Mouse (Mus musculus) midbrain, postnatal 0 days (tissue): ENCODE data around the gene Jdp2. TPM values are rescaled to one million over a fixed set of nuclear protein-coding genes. Genes with fewer than 3 reads are reported as not detected.

Source experiments
- ATAC-seq: fragments of 200-750 bp; cut with Nextera tagmentation; 2 replicates; pipeline ENCODE4 v1.8.0; 2017; ENCODE audit warnings: moderate number of reproducible peaks, mild to moderate bottlenecking, moderate TSS enrichment, moderate library complexity; ENCODE audit not compliant: low FRiP score
- DNase-seq: peaks from one replicate; pipeline ENCODE4 v3.0.0-alpha.2; 2015; ENCODE audit warnings: low spot score
- H3K27ac ChIP-seq: fragments of 300-500 bp; sonication (generic); 2 replicates; pipeline ENCODE4 v1.5.1; 2014; ENCODE audit warnings: low read depth, mild to moderate bottlenecking, low read length, mixed read lengths
- H3K27me3 ChIP-seq: fragments of 300-500 bp; sonication (generic); 2 replicates; pipeline ENCODE4 v1.6.1; 2014; ENCODE audit warnings: low read length, control low read depth, mixed read lengths; ENCODE audit not compliant: insufficient read depth
- H3K36me3 ChIP-seq: fragments of 300-500 bp; sonication (generic); 2 replicates; pipeline ENCODE4 v1.6.1; 2014; ENCODE audit warnings: low read length, control low read depth, mixed read lengths; ENCODE audit not compliant: insufficient read depth
- H3K4me1 ChIP-seq: fragments of 300-500 bp; sonication (generic); 2 replicates; pipeline ENCODE4 v1.6.1; 2014; ENCODE audit warnings: mild to moderate bottlenecking, control low read depth, antibody characterized with exemption, low read length, mixed read lengths; ENCODE audit not compliant: insufficient read depth
- H3K4me2 ChIP-seq: fragments of 300-500 bp; sonication (generic); 2 replicates; pipeline ENCODE4 v1.6.1; 2014; ENCODE audit warnings: low read depth, mild to moderate bottlenecking, low read length, mixed read lengths; ENCODE audit not compliant: poor library complexity, severe bottlenecking
- H3K4me3 ChIP-seq: fragments of 300-500 bp; sonication (generic); 2 replicates; pipeline ENCODE4 v1.5.1; 2014; ENCODE audit warnings: low read depth, mild to moderate bottlenecking, low read length, moderate library complexity
- H3K9ac ChIP-seq: fragments of 300-500 bp; sonication (generic); replicated peaks from 2 replicates; pipeline ENCODE4 v1.6.1; 2014; ENCODE audit warnings: mild to moderate bottlenecking, low read length, moderate library complexity, mixed read lengths; ENCODE audit not compliant: poor library complexity, severe bottlenecking
- H3K9me3 ChIP-seq: fragments of 300-500 bp; sonication (generic); 2 replicates; pipeline ENCODE4 v1.6.1; 2016; ENCODE audit warnings: low read length, control low read depth
- CTCF ChIP-seq: IDR thresholded peaks from 2 replicates; pipeline ENCODE4 v1.5.1; 2016; ENCODE audit warnings: antibody characterized with exemption, mild to moderate bottlenecking
- WGBS: fragments of 180-500 bp; shearing (Covaris S2); extraction: QIAGEN DNeasy Blood & Tissue Kit; methylation state at CpG from one replicate; pipeline ENCODE4 v1.1.7; 2014; 5-methylcytosine and 5-hydroxymethylcytosine counted together
- polyA plus RNA-seq: library from polyadenylated mRNA; unstranded; fragments of >200 nt; fragmentation: Nextera tagmentation; extraction: Ambion mirVana; gene quantifications from 2 replicates; pipeline ENCODE4 v1.2.1, GENCODE M21; 2015
- total RNA-seq: library from RNA; depleted of rRNA; stranded (reverse); fragments of >200 nt; gene quantifications from 2 replicates; pipeline ENCODE4 v1.2.3, GENCODE M21; 2014; rRNA removed

Jdp2 gene
- total and polyA plus RNA-seq, 2 experiments from 2014 or later = 1.0 to 18.4 TPM

DNA sequence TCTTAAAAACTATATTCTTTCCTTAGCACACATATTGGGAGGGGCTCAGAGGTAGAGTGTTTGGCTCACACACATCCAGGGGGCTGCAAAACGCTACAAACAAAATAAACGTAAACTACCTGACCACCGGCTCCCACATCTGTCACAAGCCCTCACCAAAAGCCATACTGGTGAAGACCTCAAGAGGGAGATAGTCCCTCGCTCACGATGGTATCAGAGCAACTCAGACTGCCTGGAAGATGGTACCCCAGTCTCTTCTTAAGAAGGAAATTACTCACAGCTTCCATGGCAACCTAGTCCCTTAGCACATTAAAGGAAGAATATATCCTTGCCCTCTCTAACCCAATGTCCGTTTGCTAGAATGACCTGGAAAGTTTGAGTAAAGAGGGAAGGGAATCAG is 89.0 kb downstream of the Jdp2 start:
- no peak overlapping the region for H3K9ac ChIP-seq
- no peaks in the 10 kb centered on the region for H3K27me3 ChIP-seq
- no peak overlapping the region for H3K4me3 ChIP-seq
- peak; percentile 34 for TF ChIP-seq CTCF
- no peaks in the 10 kb centered on the region for H3K9me3 ChIP-seq
- DNase-seq (peak; percentile 5), ATAC-seq (no peak)
- H3K36me3 ChIP-seq = no peaks in the 10 kb centered on the region
- H3K4me2 ChIP-seq = no peak overlapping the region
- no peak overlapping the region for H3K27ac ChIP-seq
- H3K4me1 ChIP-seq = no peaks in the 10 kb centered on the region
- 68% methylated on average over 6 of the region's 6 CpGs for WGBS

Other genes with a start within 250 kb of the Jdp2 start
- gene Tmed10, start 224.2 kb upstream of the Jdp2 start, total RNA-seq = 68.2 and 68.6 TPM in 2 replicates
- gene Tmed10, start 224.2 kb upstream of the Jdp2 start, polyA plus RNA-seq = 175 and 186 TPM in 2 replicates
- gene Fos, start 125.1 kb upstream of the Jdp2 start, total RNA-seq = 9.7 and 14.6 TPM in 2 replicates
- 7.3 and 10.0 TPM in 2 replicates for gene Fos, start 125.1 kb upstream of the Jdp2 start, polyA plus RNA-seq
- 0.28 and 3.1 TPM in 2 replicates for gene Batf, start 87.6 kb downstream of the Jdp2 start, total RNA-seq
- gene Batf, start 87.6 kb downstream of the Jdp2 start, polyA plus RNA-seq = 0.83 and 1.3 TPM in 2 replicates
- gene Flvcr2, start 147.5 kb downstream of the Jdp2 start, total RNA-seq = 4.8 and 5.5 TPM in 2 replicates
- gene Flvcr2, start 147.5 kb downstream of the Jdp2 start, polyA plus RNA-seq = 3.9 and 4.2 TPM in 2 replicates
- gene Erg28, start 225.5 kb downstream of the Jdp2 start, total RNA-seq = 71.4 and 79.8 TPM in 2 replicates
- 104 and 110 TPM in 2 replicates for gene Erg28, start 225.5 kb downstream of the Jdp2 start, polyA plus RNA-seq
- gene Ttll5, start 225.6 kb downstream of the Jdp2 start, total RNA-seq = 15.9 and 24.0 TPM in 2 replicates
- gene Ttll5, start 225.6 kb downstream of the Jdp2 start, polyA plus RNA-seq = 10.0 and 10.4 TPM in 2 replicates